Mouse (Mus musculus) forebrain, embryonic 11.5 days (tissue): ENCODE measurements around the gene Zdhhc18. TPM values are rescaled to one million over a fixed set of nuclear protein-coding genes. Genes with fewer than 3 reads are reported as not detected.

Experiments used
- ATAC-seq: fragments of 200-750 bp; cut with Nextera tagmentation; replicated peaks from 2 replicates; pipeline ENCODE4 v1.8.0; 2017; ENCODE audit warnings: moderate TSS enrichment; ENCODE audit not compliant: low FRiP score
- DNase-seq: peaks from one replicate; pipeline ENCODE4 v3.0.0-alpha.2; 2017; ENCODE audit warnings: low spot score
- H3K27ac ChIP-seq: fragments of 300-500 bp; sonication (generic); 2 replicates; pipeline ENCODE4 v1.5.1; 2014; ENCODE audit warnings: low read depth, low read length
- H3K27me3 ChIP-seq: fragments of 300-500 bp; sonication (generic); 2 replicates; pipeline ENCODE4 v1.6.1; 2014; ENCODE audit warnings: mild to moderate bottlenecking, low read length, mixed read lengths; ENCODE audit not compliant: control insufficient read depth, insufficient read depth
- H3K36me3 ChIP-seq: fragments of 300-500 bp; sonication (generic); 2 replicates; pipeline ENCODE4 v1.6.1; 2014; ENCODE audit warnings: mild to moderate bottlenecking, low read length, moderate library complexity, mixed read lengths; ENCODE audit not compliant: control insufficient read depth, insufficient read depth
- H3K4me1 ChIP-seq: fragments of 300-500 bp; sonication (generic); replicated peaks from 2 replicates; pipeline ENCODE4 v1.6.1; 2014; ENCODE audit warnings: low read length, mixed read lengths; ENCODE audit not compliant: control insufficient read depth, insufficient read depth
- H3K4me2 ChIP-seq: fragments of 300-500 bp; sonication (generic); 2 replicates; pipeline ENCODE4 v1.6.1; 2014; ENCODE audit warnings: low read depth, mild to moderate bottlenecking, low read length, moderate library complexity, mixed read lengths; ENCODE audit not compliant: severe bottlenecking
- H3K4me3 ChIP-seq: fragments of 300-500 bp; sonication (generic); 2 replicates; pipeline ENCODE4 v1.5.1; 2014; ENCODE audit warnings: low read depth, low read length
- H3K9ac ChIP-seq: fragments of 300-500 bp; sonication (generic); 2 replicates; pipeline ENCODE4 v1.6.1; 2014; ENCODE audit warnings: low read length
- H3K9me3 ChIP-seq: fragments of 300-500 bp; sonication (generic); 2 replicates; pipeline ENCODE4 v1.6.1; 2016; ENCODE audit warnings: low read length, mixed read lengths; ENCODE audit not compliant: control insufficient read depth
- WGBS: fragments of 180-500 bp; shearing (Covaris S2); extraction: QIAGEN DNeasy Blood & Tissue Kit; methylation state at CpG from one replicate; pipeline ENCODE4 v1.1.7; 2014; 5-methylcytosine and 5-hydroxymethylcytosine counted together
- polyA plus RNA-seq: library from polyadenylated mRNA; unstranded; fragments of >200 nt; fragmentation: Nextera tagmentation; extraction: Ambion mirVana; gene quantifications from 2 replicates; pipeline ENCODE4 v1.2.1, GENCODE M21; 2014

Zdhhc18 gene
- polyA plus RNA-seq, 1 experiment from 2014 or later: 4.8 TPM

GRCm38 (mm10) chr4:133671184-133671880 lies 21.4 kb upstream of the Zdhhc18 start:
- Histone ChIP-seq H3K4me1 (peaks cover 20% of the 10 kb centered on the region), H3K4me2 (peak overlapping the region; percentile 76), H3K4me3 (peak overlapping the region; percentile 71), H3K9ac (peak overlapping the region; percentile 74), H3K27me3 (no peaks in the 10 kb centered on the region), H3K36me3 (no peaks in the 10 kb centered on the region), H3K27ac (peak overlapping the region; percentile 98), H3K9me3 (no peaks in the 10 kb centered on the region)
- 4% methylated on average over 13 of the region's 13 CpGs for WGBS
- DNase-seq: peak; percentile 92
- ATAC-seq: no peak

- Histone ChIP-seq H3K36me3 (no peaks in the 10 kb centered on the region), H3K9ac (no peak overlapping the region), H3K4me1 (peaks cover 15% of the 10 kb centered on the region), H3K27me3 (no peaks in the 10 kb centered on the region), H3K9me3 (no peaks in the 10 kb centered on the region), H3K4me3 (no peak overlapping the region), H3K4me2 (no peak overlapping the region), H3K27ac (no peak overlapping the region)
- 75% methylated on average over 6 of the region's 6 CpGs for WGBS
- ATAC-seq (no peak), DNase-seq (no peak)
Measured at GRCm38 (mm10) chr4:133669652-133670210, 19.8 kb upstream of the Zdhhc18 start.

GRCm38 (mm10) chr4:133668537-133668936 lies 18.6 kb upstream of the Zdhhc18 start:
- peaks cover 7% of the 10 kb centered on the region; the same call in 1 of the 2 replicates for H3K4me1 ChIP-seq
- no peaks in the 10 kb centered on the region for H3K27me3 ChIP-seq
- no peak overlapping the region for H3K27ac ChIP-seq
- WGBS: 86% methylated on average over 3 of the region's 3 CpGs
- H3K9me3 ChIP-seq: no peaks in the 10 kb centered on the region
- ATAC-seq (no peak), DNase-seq (no peak)
- H3K9ac ChIP-seq: no peak overlapping the region
- H3K4me3 ChIP-seq: no peak overlapping the region
- H3K4me2 ChIP-seq: no peak overlapping the region
- H3K36me3 ChIP-seq: no peaks in the 10 kb centered on the region

GRCm38 (mm10) chr4:133666199-133666598 lies 16.2 kb upstream of the Zdhhc18 start:
- Histone ChIP-seq H3K27ac (no peak overlapping the region), H3K36me3 (no peaks in the 10 kb centered on the region; the same call in 1 of the 2 replicates), H3K4me1 (no peaks in the 10 kb centered on the region; the same call in 1 of the 2 replicates), H3K4me3 (no peak overlapping the region), H3K4me2 (no peak overlapping the region), H3K27me3 (no peaks in the 10 kb centered on the region), H3K9ac (no peak overlapping the region), H3K9me3 (no peaks in the 10 kb centered on the region)
- 88% methylated on average over 6 of the region's 6 CpGs for WGBS
- DNase-seq: no peak
- ATAC-seq: no peak

GRCm38 (mm10) chr4:133665118-133665517 lies 15.2 kb upstream of the Zdhhc18 start:
- DNase-seq (no peak), ATAC-seq (no peak)
- H3K27me3 ChIP-seq: no peaks in the 10 kb centered on the region
- H3K4me3 ChIP-seq: no peak overlapping the region
- peaks cover 3% of the 10 kb centered on the region; the same call in 1 of the 2 replicates for H3K4me1 ChIP-seq
- no peaks in the 10 kb centered on the region; the same call in 1 of the 2 replicates for H3K36me3 ChIP-seq
- no peak overlapping the region for H3K27ac ChIP-seq
- 52% methylated on average over 11 of the region's 11 CpGs for WGBS
- H3K9ac ChIP-seq: no peak overlapping the region
- no peaks in the 10 kb centered on the region for H3K9me3 ChIP-seq
- no peak overlapping the region for H3K4me2 ChIP-seq

- no peak overlapping the region for H3K4me3 ChIP-seq
- no peak overlapping the region for H3K27ac ChIP-seq
- no peaks in the 10 kb centered on the region; the same call in 1 of the 2 replicates for H3K36me3 ChIP-seq
- whole genome bisulfite sequencing: 87% methylated on average over 8 of the region's 8 CpGs
- H3K9ac ChIP-seq: no peak overlapping the region
- H3K27me3 ChIP-seq: no peaks in the 10 kb centered on the region
- ATAC-seq (no peak), DNase-seq (no peak)
- peaks cover 3% of the 10 kb centered on the region; the same call in 1 of the 2 replicates for H3K4me1 ChIP-seq
- H3K9me3 ChIP-seq: no peaks in the 10 kb centered on the region
- no peak overlapping the region for H3K4me2 ChIP-seq
Measured at GRCm38 (mm10) chr4:133662945-133663344, 13.0 kb upstream of the Zdhhc18 start.

- WGBS: 90% methylated on average over 8 of the region's 8 CpGs
Measured at GRCm38 (mm10) chr4:133662421-133662820, 12.5 kb upstream of the Zdhhc18 start.

GRCm38 (mm10) chr4:133660193-133661155 lies 10.5 kb upstream of the Zdhhc18 start:
- peaks cover 3% of the 10 kb centered on the region; the same call in 1 of the 2 replicates for H3K4me1 ChIP-seq
- H3K27me3 ChIP-seq: no peaks in the 10 kb centered on the region
- H3K9ac ChIP-seq: peak overlapping the region; percentile 7; the same call in 1 of the 2 replicates
- ATAC-seq (no peak), DNase-seq (no peak)
- WGBS: 21% methylated on average over 10 of the region's 10 CpGs
- H3K4me3 ChIP-seq: no peak overlapping the region
- H3K27ac ChIP-seq: peak overlapping the region; percentile 55; the same call in 1 of the 2 replicates
- no peaks in the 10 kb centered on the region; the same call in 1 of the 2 replicates for H3K36me3 ChIP-seq
- no peaks in the 10 kb centered on the region for H3K9me3 ChIP-seq
- H3K4me2 ChIP-seq: 0 out of 2 replicates have a peak overlapping the region, but pooled peaks have one; percentile 5

More at GRCm38 (mm10) chr4:133662421-133662820, 12.5 kb upstream of the Zdhhc18 start:
- DNase-seq (no peak), ATAC-seq (no peak)
- Histone ChIP-seq H3K9me3 (no peaks in the 10 kb centered on the region), H3K4me1 (peaks cover 3% of the 10 kb centered on the region; the same call in 1 of the 2 replicates), H3K27ac (no peak overlapping the region), H3K4me2 (no peak overlapping the region), H3K27me3 (no peaks in the 10 kb centered on the region), H3K9ac (no peak overlapping the region), H3K4me3 (no peak overlapping the region), H3K36me3 (no peaks in the 10 kb centered on the region; the same call in 1 of the 2 replicates)
